Mouse (Mus musculus) embryonic fibroblast, embryonic 13.5 days (primary cell): ENCODE data around the gene Gabarap. TPM values are rescaled to one million over a fixed set of nuclear protein-coding genes. Genes with fewer than 3 reads are reported as not detected.
A peak's percentile ranks its signal among the peaks of the same experiment; 100 is the strongest.
"Not testable (repeated sequence)": the region's sequence is repeated elsewhere in the genome, so short reads cannot be mapped to it uniquely, and the experiment has no call there.

Experiments
- H3K27ac ChIP-seq: 2 replicates; pipeline ENCODE4 v1.5.1; 2012; ENCODE audit warnings: low read length, control low read depth, inconsistent platforms; ENCODE audit not compliant: insufficient read depth
- H3K4me1 ChIP-seq: 2 replicates; pipeline ENCODE4 v1.6.1; 2011; ENCODE audit warnings: low read length; ENCODE audit not compliant: control insufficient read depth, insufficient read depth
- H3K4me3 ChIP-seq: 2 replicates; pipeline ENCODE4 v1.5.1; 2011; ENCODE audit warnings: mild to moderate bottlenecking, control low read depth, low read length; ENCODE audit not compliant: insufficient read depth
- CTCF ChIP-seq: IDR thresholded peaks from 2 replicates; pipeline ENCODE4 v1.5.1; 2011; ENCODE audit warnings: mild to moderate bottlenecking, control low read depth, low read length, moderate library complexity, borderline replicate concordance; ENCODE audit not compliant: insufficient read depth
- POLR2A ChIP-seq: IDR thresholded peaks from 2 replicates; pipeline ENCODE4 v1.6.1; 2011; ENCODE audit warnings: low read depth, mild to moderate bottlenecking, control low read depth, low read length, moderate library complexity
- polyA plus RNA-seq: library from polyadenylated mRNA; stranded (reverse); fragments of >200 nt; gene quantifications from 2 replicates; pipeline ENCODE4 v1.2.4, GENCODE M21; 2011; ENCODE audit warnings: low read depth; ENCODE audit not compliant: missing spikeins, insufficient read length

Gene Gabarap
- polyA plus RNA-seq, 1 experiment, result 646 TPM

DNA sequence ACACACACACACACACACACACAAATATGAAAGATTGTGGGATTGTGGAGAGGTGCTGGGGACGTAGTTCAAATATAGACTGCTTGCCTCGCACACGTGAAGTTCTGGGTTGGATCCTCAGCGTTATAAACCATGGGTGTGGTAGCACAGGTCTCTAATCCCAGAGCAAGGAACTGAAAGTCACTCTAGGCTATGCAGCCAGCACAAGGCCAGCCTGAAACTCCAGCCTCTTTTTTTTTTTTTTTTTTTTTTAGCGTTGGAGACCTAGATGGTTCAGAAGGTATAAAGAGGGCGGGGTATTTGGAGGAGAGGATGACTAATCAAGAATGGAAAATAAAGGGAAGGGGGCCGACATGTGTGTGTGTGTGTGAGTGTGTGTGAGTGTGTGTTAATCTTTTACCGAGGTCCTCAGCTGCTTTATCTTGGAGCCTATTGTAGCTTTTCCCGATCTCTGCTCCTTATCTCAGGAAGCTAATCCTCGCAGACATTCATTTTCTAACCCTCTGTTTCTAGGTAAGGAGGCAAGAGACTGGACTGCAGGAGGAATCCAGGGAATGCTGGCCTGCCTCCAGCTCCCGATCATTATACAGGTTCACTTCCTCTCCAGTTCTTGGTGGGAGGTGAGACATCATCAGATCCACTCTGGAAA is 37.6 kb upstream of the Gabarap start:
- no peaks in the 10 kb centered on the region for H3K4me1 ChIP-seq
- no peak overlapping the region for H3K4me3 ChIP-seq
- no peak overlapping the region for H3K27ac ChIP-seq
- TF ChIP-seq POLR2A (no peak), CTCF (no peak)

GRCm38 (mm10) chr11:69955618-69956017 is 35.3 kb upstream of the Gabarap start:
- not testable (repeated sequence) for H3K4me1 ChIP-seq, H3K4me3 ChIP-seq, H3K27ac ChIP-seq

GRCm38 (mm10) chr11:69956218-69956617 is 34.7 kb upstream of the Gabarap start:
- no peak for TF ChIP-seq CTCF
- TF ChIP-seq POLR2A, result no peak
- H3K4me1 ChIP-seq, result no peaks in the 10 kb centered on the region
- H3K27ac ChIP-seq, result no peak overlapping the region
- no peak overlapping the region for H3K4me3 ChIP-seq

- TF ChIP-seq CTCF (0 out of 2 replicates have a peak, but pooled peaks have one; percentile 11), POLR2A (no peak)
- Histone ChIP-seq H3K4me3 (no peak overlapping the region), H3K4me1 (no peaks in the 10 kb centered on the region), H3K27ac (no peak overlapping the region)
These were observed 30.3 kb upstream of the Gabarap start for GRCm38 (mm10) chr11:69960616-69961015.

- Histone ChIP-seq H3K4me3 (no peak overlapping the region), H3K4me1 (no peaks in the 10 kb centered on the region), H3K27ac (no peak overlapping the region)
- no peak for TF ChIP-seq POLR2A
- no peak for TF ChIP-seq CTCF
These were observed 29.1 kb upstream of the Gabarap start for GRCm38 (mm10) chr11:69961841-69962240.

DNA sequence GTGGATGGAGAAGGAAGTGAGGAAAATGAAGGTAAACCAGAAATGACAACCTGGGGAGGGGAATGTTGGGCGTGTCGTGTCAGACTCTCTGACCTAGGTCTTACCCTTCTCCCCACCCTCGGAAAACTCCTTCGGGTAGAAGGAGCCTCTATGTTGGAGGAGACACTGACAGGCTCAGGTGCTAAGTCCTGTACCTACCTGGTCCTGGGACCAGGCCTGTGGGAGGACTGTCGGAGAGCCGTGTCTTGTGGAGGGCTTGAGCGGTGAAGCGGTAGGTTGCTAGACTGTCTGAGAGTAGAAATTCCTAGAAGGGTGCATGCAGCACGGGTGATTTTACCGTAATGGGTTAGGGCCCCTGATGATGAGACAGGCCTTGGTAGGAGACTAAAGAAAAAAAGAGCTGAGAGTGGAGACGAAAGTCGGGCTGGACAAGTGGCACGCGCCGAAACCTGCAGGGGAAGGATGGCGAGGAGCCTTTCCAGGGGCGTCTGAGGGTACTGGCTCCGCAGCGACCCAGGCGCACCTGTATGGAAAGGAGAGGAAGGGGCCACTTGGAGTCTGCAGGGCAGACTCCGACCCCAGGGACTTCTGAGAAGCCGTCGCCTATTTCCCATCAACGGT is 26.2 kb upstream of the Gabarap start, which contains the start of gene Cldn7:
Gene Cldn7, plus strand, starts transcription at position 130 of the 621 bp plus-strand sequence.
- H3K27ac ChIP-seq, result no peak within 1 kb of the TSS
- no peaks in the 10 kb centered on the region for H3K4me1 ChIP-seq
- TF ChIP-seq POLR2A (no peak), CTCF (no peak)
- H3K4me3 ChIP-seq, result no peak within 1 kb of the TSS

DNA sequence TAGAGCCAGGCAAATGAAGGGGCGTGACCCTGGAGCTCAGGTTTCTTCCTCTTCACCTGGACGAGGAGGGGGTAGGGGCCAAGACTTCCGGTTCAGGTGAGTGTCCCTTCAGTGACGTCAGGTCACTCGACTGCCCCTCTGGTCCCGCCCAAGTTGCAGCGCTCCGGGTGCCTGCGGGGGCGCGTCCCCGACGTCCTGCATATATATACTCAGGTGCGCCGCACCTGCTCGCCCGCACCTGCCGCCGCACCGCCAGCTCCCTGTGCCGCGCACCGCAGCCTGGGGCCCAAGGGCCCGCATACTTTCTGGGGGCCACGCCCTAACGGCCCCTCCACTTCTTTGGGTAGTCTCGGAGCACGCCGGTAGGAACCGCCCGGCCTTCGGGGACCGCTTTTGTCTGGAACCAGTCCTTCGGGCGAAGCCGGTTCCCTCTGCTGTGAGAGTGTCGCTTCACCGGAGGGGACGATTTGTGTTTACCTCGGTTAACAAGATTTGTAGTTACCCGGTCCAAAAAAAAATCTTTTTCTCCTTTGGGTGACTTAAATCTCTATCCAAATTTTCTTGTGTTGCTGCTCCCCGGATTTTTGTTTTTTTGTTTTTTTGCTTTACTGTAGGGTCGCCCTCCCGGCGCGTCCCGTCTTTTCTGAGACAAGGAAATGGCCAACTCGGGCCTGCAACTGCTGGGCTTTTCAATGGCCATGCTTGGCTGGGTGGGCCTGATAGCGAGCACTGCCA is 25.5 kb upstream of the Gabarap start:
- Histone ChIP-seq H3K27ac (no peak overlapping the region), H3K4me1 (no peaks in the 10 kb centered on the region), H3K4me3 (no peak overlapping the region)
- TF ChIP-seq CTCF (no peak), POLR2A (no peak)

DNA sequence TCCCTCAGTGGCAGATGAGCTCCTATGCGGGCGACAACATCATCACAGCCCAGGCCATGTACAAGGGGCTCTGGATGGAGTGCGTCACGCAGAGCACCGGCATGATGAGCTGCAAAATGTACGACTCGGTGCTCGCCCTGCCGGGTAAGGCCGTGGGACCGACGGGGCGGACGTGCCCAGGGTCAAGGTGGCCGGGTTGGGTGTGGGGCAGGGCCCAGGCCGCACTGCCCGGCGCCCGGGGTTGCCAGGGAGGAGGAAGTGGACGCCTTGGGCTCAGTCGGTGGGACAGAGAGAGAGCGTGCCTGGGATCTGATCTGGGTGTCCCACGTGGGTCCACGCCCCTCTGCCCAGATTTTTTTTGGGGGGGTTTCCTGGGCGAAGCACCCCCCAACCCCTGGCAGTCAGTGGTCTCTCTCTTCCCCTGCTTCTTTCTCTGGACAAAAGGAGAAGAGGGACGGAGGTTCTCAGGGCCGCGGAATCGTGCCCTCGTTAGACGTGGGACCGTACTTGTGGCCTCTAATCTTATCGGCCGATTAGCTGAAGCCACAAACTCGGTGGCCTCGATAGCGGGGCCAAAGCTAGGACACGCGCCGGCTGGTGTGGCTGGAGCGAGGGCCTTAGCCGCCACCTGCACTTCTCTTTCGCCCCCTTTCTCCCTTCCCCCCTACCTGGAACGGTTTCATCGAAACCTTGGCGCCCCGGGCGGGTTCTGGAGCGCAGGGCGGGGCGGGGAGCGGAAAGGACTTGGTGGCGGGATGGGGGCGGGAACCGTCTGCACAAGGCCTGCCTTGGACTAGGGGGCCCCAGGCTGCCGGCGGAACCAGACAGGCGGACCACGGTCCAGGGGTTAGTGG is 24.7 kb upstream of the Gabarap start:
- H3K4me3 ChIP-seq, result peak overlapping the region; percentile 15; the same call in 1 of the 2 replicates
- TF ChIP-seq POLR2A, result no peak
- no peak for TF ChIP-seq CTCF
- H3K4me1 ChIP-seq, result no peaks in the 10 kb centered on the region
- H3K27ac ChIP-seq, result no peak overlapping the region

GRCm38 (mm10) chr11:69966860-69967517 is 24.0 kb upstream of the Gabarap start:
- TF ChIP-seq POLR2A (0 out of 2 replicates have a peak, but pooled peaks have one; percentile 9), CTCF (no peak)
- no peak overlapping the region for H3K27ac ChIP-seq
- no peak overlapping the region for H3K4me3 ChIP-seq
- H3K4me1 ChIP-seq, result no peaks in the 10 kb centered on the region
